Mouse (Mus musculus): Measurements from ENCODE around the gene Tek. TPM values are rescaled to one million over a fixed set of nuclear protein-coding genes. Genes with fewer than 3 reads are reported as not detected.
A peak's percentile ranks its signal among the peaks of the same experiment; 100 is the strongest.
"Not testable (repeated sequence)": the region's sequence is repeated elsewhere in the genome, so short reads cannot be mapped to it uniquely, and the experiment has no call there.

Tek gene
- polyA plus RNA-seq (2014; fragmentation: Nextera tagmentation; extraction: Ambion mirVana), result 40.5 and 42.4 TPM in 2 replicates

- Histone ChIP-seq H3K4me2 (peak within 1 kb of the TSS; percentile 48), H3K4me3 (ENCODE audit: low read depth, low read length) (peak within 1 kb of the TSS; percentile 32), H3K9ac (peak within 1 kb of the TSS; percentile 40), H3K27ac (ENCODE audit: low read depth) (peak within 1 kb of the TSS; percentile 75), H3K4me1 (ENCODE audit: insufficient read depth) (no peaks in the 10 kb centered on the region), H3K9me3 (ENCODE audit: low read depth, low read length) (no peaks in the 10 kb centered on the region), H3K27me3 (ENCODE audit: insufficient read depth, low read length) (no peaks in the 10 kb centered on the region), H3K36me3 (ENCODE audit: insufficient read depth) (no peaks in the 10 kb centered on the region)
- DNase-seq, result peak; percentile 52
- peak; percentile 62 for ATAC-seq (ENCODE audit: insufficient read depth)
- 34% methylated on average over 16 of the region's 16 CpGs for WGBS
- no peak for TF ChIP-seq CTCF (IDR thresholded peaks at IDR 0.05; ENCODE audit: low read depth)
Observed at GRCm38 (mm10) chr4:94738838-94739731, at the start of gene Tek. Gene Tek (plus strand): TSS chr4:94739289.

GRCm38 (mm10) chr4:94689804-94690203 is 49.3 kb upstream of the Tek start:
- 63% methylated on average over 2 of the region's 2 CpGs for WGBS

GRCm38 (mm10) chr4:94691078-94691477 is 48.0 kb upstream of the Tek start:
- H3K27me3 ChIP-seq (ENCODE audit: insufficient read depth, low read length), result no peaks in the 10 kb centered on the region
- no peak overlapping the region for H3K4me2 ChIP-seq
- no peak overlapping the region for H3K4me3 ChIP-seq (ENCODE audit: low read depth, low read length)
- H3K4me1 ChIP-seq (ENCODE audit: insufficient read depth), result no peaks in the 10 kb centered on the region
- ATAC-seq (ENCODE audit: insufficient read depth), result no peak
- no peak for TF ChIP-seq CTCF (IDR thresholded peaks at IDR 0.05; ENCODE audit: low read depth)
- H3K9ac ChIP-seq, result no peak overlapping the region
- no peak overlapping the region for H3K27ac ChIP-seq (ENCODE audit: low read depth)
- no peaks in the 10 kb centered on the region for H3K9me3 ChIP-seq (ENCODE audit: low read depth, low read length)
- DNase-seq, result peak; percentile 39
- peaks cover 14% of the 10 kb centered on the region; the same call in 1 of the 2 replicates for H3K36me3 ChIP-seq (ENCODE audit: insufficient read depth)
- 72% methylated on average over 4 of the region's 4 CpGs for WGBS

More at GRCm38 (mm10) chr4:94689804-94690203, 49.3 kb upstream of the Tek start:
- H3K4me3 ChIP-seq (ENCODE audit: low read depth, low read length); H3K27me3 ChIP-seq (ENCODE audit: insufficient read depth, low read length); H3K27ac ChIP-seq (ENCODE audit: low read depth); H3K9ac ChIP-seq; H3K4me1 ChIP-seq (ENCODE audit: insufficient read depth); DNase-seq; H3K9me3 ChIP-seq (ENCODE audit: low read depth, low read length); ATAC-seq (ENCODE audit: insufficient read depth); H3K4me2 ChIP-seq: not testable (repeated sequence)
- H3K36me3 ChIP-seq (ENCODE audit: insufficient read depth), result peaks cover 14% of the 10 kb centered on the region; the same call in 1 of the 2 replicates

- Histone ChIP-seq H3K27ac (ENCODE audit: low read depth) (no peak overlapping the region), H3K4me3 (ENCODE audit: low read depth, low read length) (no peak overlapping the region), H3K4me2 (no peak overlapping the region), H3K36me3 (ENCODE audit: insufficient read depth) (peaks cover 11% of the 10 kb centered on the region; the same call in 1 of the 2 replicates), H3K27me3 (ENCODE audit: insufficient read depth, low read length) (no peaks in the 10 kb centered on the region), H3K4me1 (ENCODE audit: insufficient read depth) (no peaks in the 10 kb centered on the region), H3K9ac (no peak overlapping the region), H3K9me3 (ENCODE audit: low read depth, low read length) (no peaks in the 10 kb centered on the region)
- no peak for TF ChIP-seq CTCF (IDR thresholded peaks at IDR 0.05; ENCODE audit: low read depth)
- ATAC-seq (ENCODE audit: insufficient read depth) (no peak), DNase-seq (no peak)
- WGBS, result 82% methylated on average over 2 of the region's 2 CpGs
Observed at GRCm38 (mm10) chr4:94692175-94692574, 46.9 kb upstream of the Tek start.

GRCm38 (mm10) chr4:94696368-94696767 is 42.7 kb upstream of the Tek start:
- H3K27me3 ChIP-seq (ENCODE audit: insufficient read depth, low read length), result no peaks in the 10 kb centered on the region
- H3K9me3 ChIP-seq (ENCODE audit: low read depth, low read length), result no peaks in the 10 kb centered on the region
- no peak overlapping the region for H3K9ac ChIP-seq
- H3K27ac ChIP-seq (ENCODE audit: low read depth), result no peak overlapping the region
- no peak for TF ChIP-seq CTCF (IDR thresholded peaks at IDR 0.05; ENCODE audit: low read depth)
- WGBS, result 36% methylated on average over 3 of the region's 3 CpGs
- ATAC-seq (ENCODE audit: insufficient read depth), result no peak
- peak; percentile 24 for DNase-seq
- H3K36me3 ChIP-seq (ENCODE audit: insufficient read depth), result no peaks in the 10 kb centered on the region
- no peaks in the 10 kb centered on the region for H3K4me1 ChIP-seq (ENCODE audit: insufficient read depth)
- H3K4me3 ChIP-seq (ENCODE audit: low read depth, low read length), result no peak overlapping the region
- no peak overlapping the region for H3K4me2 ChIP-seq

GRCm38 (mm10) chr4:94711002-94711401 is 28.1 kb upstream of the Tek start:
- Histone ChIP-seq H3K27me3 (ENCODE audit: insufficient read depth, low read length) (no peaks in the 10 kb centered on the region), H3K27ac (ENCODE audit: low read depth) (no peak overlapping the region), H3K4me1 (ENCODE audit: insufficient read depth) (no peaks in the 10 kb centered on the region), H3K9me3 (ENCODE audit: low read depth, low read length) (no peaks in the 10 kb centered on the region), H3K4me2 (no peak overlapping the region), H3K4me3 (ENCODE audit: low read depth, low read length) (no peak overlapping the region), H3K9ac (no peak overlapping the region), H3K36me3 (ENCODE audit: insufficient read depth) (no peaks in the 10 kb centered on the region)
- 81% methylated on average over 2 of the region's 2 CpGs for WGBS
- ATAC-seq (ENCODE audit: insufficient read depth) (no peak), DNase-seq (no peak)
- no peak for TF ChIP-seq CTCF (IDR thresholded peaks at IDR 0.05; ENCODE audit: low read depth)

GRCm38 (mm10) chr4:94711426-94711825 is 27.7 kb upstream of the Tek start:
- H3K36me3 ChIP-seq (ENCODE audit: insufficient read depth), result no peaks in the 10 kb centered on the region
- DNase-seq (no peak), ATAC-seq (ENCODE audit: insufficient read depth) (no peak)
- 61% methylated on average over 4 of the region's 4 CpGs for WGBS
- no peak overlapping the region for H3K27ac ChIP-seq (ENCODE audit: low read depth)
- no peaks in the 10 kb centered on the region for H3K9me3 ChIP-seq (ENCODE audit: low read depth, low read length)
- H3K4me2 ChIP-seq, result no peak overlapping the region
- H3K4me3 ChIP-seq (ENCODE audit: low read depth, low read length), result no peak overlapping the region
- no peak overlapping the region for H3K9ac ChIP-seq
- no peaks in the 10 kb centered on the region for H3K27me3 ChIP-seq (ENCODE audit: insufficient read depth, low read length)
- H3K4me1 ChIP-seq (ENCODE audit: insufficient read depth), result no peaks in the 10 kb centered on the region
- TF ChIP-seq CTCF (IDR thresholded peaks at IDR 0.05; ENCODE audit: low read depth), result no peak
